Mouse (Mus musculus): ENCODE results near the gene Myct1. TPM values are rescaled to one million over a fixed set of nuclear protein-coding genes. Genes with fewer than 3 reads are reported as not detected.

The Myct1 gene
- total and polyA plus RNA-seq, 3 experiments: not detected

DNA sequence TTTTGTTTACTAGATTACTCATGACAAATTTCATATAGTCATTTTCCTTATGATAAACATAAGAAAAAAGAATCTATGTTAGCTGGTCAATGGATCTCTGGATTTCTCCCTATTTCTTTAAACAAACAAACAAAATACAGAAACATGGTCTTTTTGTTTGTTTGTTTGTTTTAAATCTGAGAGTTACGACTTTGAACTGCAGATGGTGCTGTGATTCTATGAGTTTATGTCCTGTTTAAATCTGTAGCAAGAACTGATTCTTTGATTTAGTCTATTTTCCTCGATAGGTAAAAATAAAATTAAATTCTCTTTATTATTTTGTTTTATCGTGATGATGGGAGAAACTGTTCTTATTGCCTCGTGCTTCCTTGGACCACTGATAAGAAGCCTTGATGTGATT lies 43.7 kb downstream of the Myct1 start:
- H3K4me2 ChIP-seq (ENCODE audit: insufficient read depth, low read depth, poor library complexity, severe bottlenecking): no peak overlapping the region

GRCm38 (mm10) chr10:5639112-5639511 lies 45.5 kb downstream of the Myct1 start, which contains the start of gene Vip:
Vip (plus strand) TSS chr10:5639218.
- no peaks in the 10 kb centered on the region for H3K9me3 ChIP-seq (replicated peaks; ENCODE audit: low read length)
- dilution Hi-C loops (cut with MboI; ENCODE audit: extremely low pct_ligation_motif_present, extremely low pct_unique_long_range_greater_than_20kb, low sequenced_read_pairs): no loop called here
- no peak within 1 kb of the TSS for H3K27ac ChIP-seq (ENCODE audit: insufficient read depth, low read depth)
- no peaks in the 10 kb centered on the region for H3K79me2 ChIP-seq (replicated peaks; ENCODE audit: control insufficient read depth, extremely low read depth, insufficient read depth, poor library complexity, severe bottlenecking)
- H3K4me2 ChIP-seq (ENCODE audit: insufficient read depth, low read depth, poor library complexity, severe bottlenecking): no peak within 1 kb of the TSS
- no peak for DNase-seq (ENCODE audit: extremely low read depth)
- H3K36me3 ChIP-seq (replicated peaks in 1 of 2; ENCODE audit: control insufficient read depth in 1 of 2, insufficient read depth in 1 of 2, low read length in 1 of 2): no peaks in the 10 kb centered on the region
- no peak within 1 kb of the TSS for H3K4me3 ChIP-seq (replicated peaks in 1 of 3; ENCODE audit: low read depth in 2 of 3, low read length in 2 of 3, poor library complexity in 1 of 3)
- TF ChIP-seq RAD21 (IDR thresholded peaks at IDR 0.05; ENCODE audit: low read depth, low read length) (no peak), ZKSCAN1 (IDR thresholded peaks at IDR 0.05; ENCODE audit: borderline replicate concordance, low read depth, low read length) (no peak), MEF2A (IDR thresholded peaks at IDR 0.05; ENCODE audit: borderline replicate concordance, low read depth, low read length) (no peak), HCFC1 (IDR thresholded peaks at IDR 0.05; ENCODE audit: low read depth, low read length) (no peak), GABPA (IDR thresholded peaks at IDR 0.05; ENCODE audit: insufficient replicate concordance, low read depth, low read length) (no peak), ZMIZ1 (IDR thresholded peaks at IDR 0.05; ENCODE audit: low read depth, low read length) (no peak)
- H3K4me1 ChIP-seq (ENCODE audit: control insufficient read depth in 1 of 2, insufficient read depth in 2 of 2): no peaks in the 10 kb centered on the region
- H3K27me3 ChIP-seq (replicated peaks): no peaks in the 10 kb centered on the region
- no peak within 1 kb of the TSS for H3K9ac ChIP-seq (ENCODE audit: insufficient read depth, low read depth)
- in situ Hi-C loops (cut with MboI; ENCODE audit: low pct_ligation_motif_present, low pct_unique_long_range_greater_than_20kb, low sequenced_read_pairs): no loop called here

More for the DNA sequence above, 43.7 kb downstream of the Myct1 start:
- Histone ChIP-seq H3K79me2 (replicated peaks; ENCODE audit: control insufficient read depth, extremely low read depth, insufficient read depth, poor library complexity, severe bottlenecking) (no peaks in the 10 kb centered on the region), H3K27ac (ENCODE audit: insufficient read depth, low read depth) (no peak overlapping the region), H3K27me3 (replicated peaks) (no peaks in the 10 kb centered on the region), H3K9ac (ENCODE audit: insufficient read depth, low read depth) (no peak overlapping the region), H3K9me3 (replicated peaks; ENCODE audit: low read length) (no peaks in the 10 kb centered on the region), H3K36me3 (replicated peaks in 1 of 2; ENCODE audit: control insufficient read depth in 1 of 2, insufficient read depth in 1 of 2, low read length in 1 of 2) (no peaks in the 10 kb centered on the region), H3K4me3 (replicated peaks in 1 of 3; ENCODE audit: low read depth in 2 of 3, low read length in 2 of 3, poor library complexity in 1 of 3) (no peak overlapping the region), H3K4me1 (ENCODE audit: control insufficient read depth in 1 of 2, insufficient read depth in 2 of 2) (no peaks in the 10 kb centered on the region)
- in situ Hi-C loops (cut with MboI; ENCODE audit: low pct_ligation_motif_present, low pct_unique_long_range_greater_than_20kb, low sequenced_read_pairs): no loop called here
- dilution Hi-C loops (cut with MboI; ENCODE audit: extremely low pct_ligation_motif_present, extremely low pct_unique_long_range_greater_than_20kb, low sequenced_read_pairs): no loop called here
- TF ChIP-seq CTCF (conservative IDR thresholded peaks at IDR 0.05 in 1 of 2, IDR thresholded peaks at IDR 0.05 in 1 of 2; ENCODE audit: low read depth in 2 of 2, low read length in 2 of 2) (peak in 1 of 2 experiments; percentile 7; a peak in 1 of 4 replicates), POLR2A (IDR thresholded peaks at IDR 0.05; ENCODE audit: low read depth, low read length) (no peak)
- no peak for DNase-seq (ENCODE audit: extremely low read depth)

Other genes starting within 250 kb of the Myct1 start
- 3.0 and 3.1 TPM in 2 replicates for gene Syne1, start 42.3 kb upstream of the Myct1 start, total RNA-seq (2012; rRNA removed)
- gene Syne1, start 42.3 kb upstream of the Myct1 start, total RNA-seq (2014; rRNA removed): 3.6 TPM in 2 replicates
- 6.0 and 7.6 TPM in 2 replicates for gene Syne1, start 42.3 kb upstream of the Myct1 start, polyA plus RNA-seq (2012; ENCODE audit: insufficient read length, low read depth)
- gene Vip, start 45.4 kb downstream of the Myct1 start, total RNA-seq (2012; rRNA removed): not detected in 2 replicates
- not detected in 2 replicates for gene Vip, start 45.4 kb downstream of the Myct1 start, total RNA-seq (2014; rRNA removed)
- not detected in 2 replicates for gene Vip, start 45.4 kb downstream of the Myct1 start, polyA plus RNA-seq (2012; ENCODE audit: insufficient read length, low read depth)
- gene Fbxo5, start 211.8 kb downstream of the Myct1 start, total RNA-seq (2012; rRNA removed): 34.8 and 45.4 TPM in 2 replicates
- gene Fbxo5, start 211.8 kb downstream of the Myct1 start, total RNA-seq (2014; rRNA removed): 66.9 and 68.2 TPM in 2 replicates
- 45.5 and 46.4 TPM in 2 replicates for gene Fbxo5, start 211.8 kb downstream of the Myct1 start, polyA plus RNA-seq (2012; ENCODE audit: insufficient read length, low read depth)
- 5.6 and 8.4 TPM in 2 replicates for gene Mtrf1l, start 230.1 kb downstream of the Myct1 start, total RNA-seq (2012; rRNA removed)
- 12.4 and 12.9 TPM in 2 replicates for gene Mtrf1l, start 230.1 kb downstream of the Myct1 start, total RNA-seq (2014; rRNA removed)
- 8.8 and 9.5 TPM in 2 replicates for gene Mtrf1l, start 230.1 kb downstream of the Myct1 start, polyA plus RNA-seq (2012; ENCODE audit: insufficient read length, low read depth)

All from CH12.LX (cell line).